Mouse (Mus musculus) adrenal gland, adult 18-20 months (tissue): Measurements from ENCODE around the gene Sec24b. TPM values are rescaled to one million over a fixed set of nuclear protein-coding genes. Genes with fewer than 3 reads are reported as not detected.

Experiments used
- DNase-seq, 2 experiments: peaks; one replicate each; pipeline ENCODE4 v3.0.0; 2021 to 2022; ENCODE audit warnings: low spot score in 2 of 2
- long read RNA-seq, 2 experiments: library from polyadenylated mRNA; stranded (forward); transcript quantifications; one replicate each; pipeline ENCODE4 v2.0.0; 2021
- total RNA-seq, 2 experiments: library from RNA; stranded (reverse); gene quantifications; 1 replicate in 1 of 2; 2 replicates in 1 of 2; pipeline ENCODE4 v1.2.3; 2021

Sec24b gene
- total RNA-seq, result 10 to 100 TPM; 58.3 to 70.0 TPM
- long read RNA-seq, experiment 1, full-length matches to known transcripts, result 8 of 22 reads
- long read RNA-seq, experiment 1, partial matches to known transcripts, result 8 of 22 reads
- long read RNA-seq, experiment 1, other reads (novel, unspliced or antisense), result 6 of 22 reads
- long read RNA-seq, experiment 2, partial matches to known transcripts, result 30 of 35 reads
- long read RNA-seq, experiment 2, other reads (novel, unspliced or antisense), result 5 of 35 reads

DNA sequence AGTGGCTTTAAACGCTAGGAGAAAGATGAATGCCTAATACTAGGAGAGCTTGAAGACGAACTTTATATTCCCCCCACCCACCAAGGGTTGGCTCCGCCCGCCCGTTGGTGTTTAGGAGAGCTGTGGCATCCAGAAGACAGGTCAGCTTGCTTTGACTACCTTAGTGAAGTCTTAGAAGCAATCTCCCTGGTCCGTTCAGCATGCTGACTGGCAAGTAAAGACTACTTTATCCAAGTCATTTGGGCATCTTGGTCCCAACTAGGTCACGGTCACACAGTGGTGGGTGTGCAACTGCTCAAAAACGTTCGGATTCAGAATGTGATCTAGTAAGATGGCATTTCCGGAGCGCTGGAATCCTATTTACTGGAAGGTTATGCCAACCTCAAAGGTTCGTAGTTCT, at the start of gene Sec24b:
TSS of gene Sec24b (minus strand) at position 273 of the 400 bp plus-strand sequence.
- peak; percentile 41 to 50 for DNase-seq

DNA sequence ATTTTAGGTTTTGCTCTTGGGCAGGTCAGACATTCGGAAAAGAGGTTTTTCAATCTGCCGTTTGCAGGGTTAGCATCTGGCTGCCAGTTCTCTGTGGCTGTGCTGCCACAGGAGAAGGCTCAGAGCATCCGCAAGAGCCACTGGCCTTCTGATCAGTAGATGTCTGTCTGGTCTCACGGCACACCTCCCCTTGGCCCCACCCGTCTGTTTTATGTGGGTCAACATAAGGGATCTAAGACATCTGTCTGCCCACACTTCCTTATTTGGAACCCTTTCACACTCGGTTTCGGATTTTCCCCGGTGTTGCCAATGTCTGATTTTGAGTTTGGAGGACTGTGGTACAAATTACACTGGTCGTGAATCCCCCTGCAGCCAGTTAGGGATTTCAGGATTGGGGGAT, 43.1 kb upstream of the Sec24b start:
- no peak for DNase-seq

DNA sequence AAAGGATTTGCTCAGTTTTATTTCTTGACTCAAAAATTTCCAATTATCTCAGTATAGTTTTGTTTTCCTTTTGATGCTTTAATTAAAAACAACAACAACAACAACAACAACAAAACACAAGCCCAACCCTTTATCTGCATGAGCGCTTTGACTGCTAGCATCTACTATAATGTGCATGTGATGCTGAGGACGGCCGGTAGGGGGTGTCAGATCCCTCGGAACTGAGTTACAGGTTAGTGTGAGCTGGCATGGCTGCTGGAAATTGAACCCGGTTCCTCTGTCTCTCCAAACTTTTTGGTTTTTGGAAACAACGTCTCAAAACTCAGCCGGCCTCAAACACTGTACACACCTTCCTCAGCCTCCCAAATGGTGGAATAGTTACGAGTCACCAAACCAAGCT, 42.1 kb upstream of the Sec24b start:
- peak in 1 of 2 experiments; percentile 26 for DNase-seq

DNA sequence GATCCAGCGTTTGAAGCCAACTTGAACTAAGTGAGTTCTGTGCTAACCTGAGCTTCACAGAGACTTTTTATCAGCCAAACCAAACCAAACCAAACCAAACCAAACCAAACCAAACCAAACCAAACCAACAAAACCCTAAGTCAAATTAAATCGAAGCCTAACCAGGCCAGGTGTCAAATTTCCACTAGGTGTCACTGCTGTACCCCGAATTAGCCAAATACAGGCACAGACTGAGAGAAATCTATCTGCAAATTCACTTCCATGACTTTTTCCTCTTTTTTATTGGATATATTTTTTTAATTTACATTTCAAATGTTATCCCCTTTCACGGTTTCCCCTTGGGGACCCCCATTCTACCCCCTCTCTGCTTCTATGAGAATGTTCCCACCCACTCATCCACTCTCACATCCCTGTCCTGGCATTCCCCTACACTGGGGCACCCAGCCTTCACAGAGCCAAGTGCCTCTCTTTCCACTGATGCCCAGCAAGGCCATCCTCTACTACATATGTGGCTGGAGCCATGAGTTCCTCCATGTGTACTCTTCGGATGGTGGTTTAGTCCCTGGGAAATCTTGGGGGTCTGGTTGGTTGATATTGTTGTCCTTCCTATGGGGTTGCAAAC, 33.9 kb upstream of the Sec24b start:
- DNase-seq, result peak in 1 of 2 experiments; percentile 26

DNA sequence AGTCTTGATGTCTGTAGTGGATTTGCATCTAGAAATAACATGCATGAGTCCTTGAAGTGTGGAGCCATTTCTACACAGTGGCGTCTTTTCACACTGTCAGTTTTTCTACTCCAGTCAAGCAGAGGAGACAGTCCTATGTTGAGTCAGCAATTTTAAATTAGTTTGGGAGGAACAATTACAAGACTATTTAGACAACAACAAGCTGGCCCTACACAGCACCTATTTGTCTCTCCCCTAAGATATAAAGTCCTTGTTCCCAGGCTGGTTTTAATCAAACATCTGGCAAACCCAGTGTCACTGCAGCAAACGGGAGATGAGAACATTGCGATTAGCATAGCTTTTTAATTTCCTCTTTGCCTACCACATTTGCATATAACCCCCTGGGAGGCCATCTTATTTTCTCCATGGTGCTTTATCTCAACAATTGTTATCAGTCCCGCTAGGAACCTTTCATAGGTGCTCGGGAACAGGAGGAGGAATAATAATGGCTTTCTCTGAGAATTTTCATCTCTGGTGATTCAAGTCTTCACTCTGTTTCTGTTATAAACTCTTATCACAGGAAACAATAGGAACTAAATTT, 32.9 kb upstream of the Sec24b start:
- DNase-seq, result no peak

DNA sequence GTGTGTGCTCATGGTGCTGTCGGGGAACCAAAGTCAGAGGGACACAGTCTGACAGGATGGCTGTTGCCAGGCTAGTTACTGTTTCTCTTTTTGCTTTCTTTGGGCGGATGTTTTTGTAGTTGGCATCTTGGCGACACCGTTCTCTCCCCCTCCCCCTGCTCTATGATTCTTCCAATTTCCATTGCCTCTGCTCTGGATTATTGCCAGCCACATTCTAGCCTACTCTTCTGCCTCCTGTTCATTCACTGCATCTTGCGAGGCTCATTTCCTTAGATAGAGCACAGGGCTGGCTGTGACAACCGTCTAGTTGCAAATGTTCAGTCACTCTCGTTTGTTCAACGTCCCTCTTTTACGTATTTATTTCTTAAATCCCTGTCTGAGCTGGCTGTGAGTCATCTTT, 29.1 kb upstream of the Sec24b start:
- DNase-seq, result no peak

DNA sequence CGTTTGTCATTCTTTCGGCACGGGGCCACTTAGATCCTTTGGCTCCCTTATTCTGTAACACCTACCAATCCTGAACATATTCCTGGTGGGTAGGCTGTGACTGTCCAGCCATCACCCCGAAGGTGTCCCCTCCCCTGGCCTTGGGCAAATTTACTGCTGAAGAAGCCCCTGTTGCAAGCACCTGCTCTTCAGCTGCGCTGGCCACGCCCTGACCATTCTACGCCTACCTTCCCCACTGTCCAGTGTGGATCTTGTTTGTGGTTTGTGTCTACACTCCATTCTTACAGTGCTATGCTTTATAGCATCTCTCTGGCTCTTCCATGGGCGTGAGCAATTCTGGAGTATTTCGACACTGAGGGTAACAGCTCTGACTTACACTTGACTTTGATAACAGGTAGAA, 27.3 kb upstream of the Sec24b start:
- no peak for DNase-seq

DNA sequence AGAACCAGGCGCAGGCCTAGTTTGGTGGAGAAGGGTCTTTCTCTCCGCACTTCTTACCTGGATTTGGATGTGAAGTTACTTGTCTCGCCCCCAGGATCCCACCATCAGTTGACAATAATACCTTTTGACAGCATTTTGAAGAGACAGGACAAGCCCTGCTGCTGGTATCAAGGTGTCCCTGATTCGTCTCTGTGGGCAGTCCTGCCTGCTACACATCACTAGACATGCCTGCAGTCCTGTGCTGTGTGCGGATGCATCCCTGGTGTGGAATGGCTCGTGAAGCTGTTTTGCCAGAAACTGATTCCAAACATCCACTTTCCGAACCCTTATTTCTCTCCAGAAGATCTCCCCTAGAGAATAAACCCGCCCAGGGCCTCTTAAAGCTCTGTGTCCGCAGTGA, 26.1 kb upstream of the Sec24b start:
- no peak for DNase-seq

DNA sequence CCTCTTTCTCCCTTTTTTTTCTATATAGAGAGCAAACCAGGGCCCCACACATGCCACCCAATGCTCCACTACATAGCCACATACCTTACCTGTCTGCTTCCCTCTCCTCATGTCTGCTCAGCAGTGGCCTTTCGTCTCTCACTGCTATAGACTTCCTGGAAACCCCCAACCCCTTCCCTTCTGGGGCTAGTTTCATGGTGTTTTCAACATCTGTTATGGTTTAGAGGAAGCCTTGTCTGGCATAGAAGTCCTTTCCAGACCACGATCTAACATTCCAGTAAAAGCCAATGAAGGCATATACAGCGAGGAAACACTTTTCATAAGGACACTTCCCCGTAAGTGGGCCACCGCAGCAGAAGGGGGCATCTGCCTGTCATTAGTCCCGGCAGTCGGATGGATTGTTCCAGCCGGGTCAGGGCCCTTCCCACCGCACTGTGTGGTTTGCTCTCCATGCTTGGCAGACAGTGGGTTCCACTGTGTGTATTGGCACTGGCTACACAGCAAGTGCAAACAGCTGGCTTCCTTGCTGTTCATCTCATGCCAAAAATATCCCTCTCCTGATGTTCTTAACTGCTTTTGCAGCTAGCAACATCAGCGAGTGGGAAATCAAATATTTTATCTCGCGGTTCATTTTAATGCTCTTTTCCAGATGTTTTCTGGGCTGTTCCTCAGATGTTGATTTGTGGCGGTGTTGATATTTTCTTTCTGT, 25.2 kb upstream of the Sec24b start:
- no peak for DNase-seq

DNA sequence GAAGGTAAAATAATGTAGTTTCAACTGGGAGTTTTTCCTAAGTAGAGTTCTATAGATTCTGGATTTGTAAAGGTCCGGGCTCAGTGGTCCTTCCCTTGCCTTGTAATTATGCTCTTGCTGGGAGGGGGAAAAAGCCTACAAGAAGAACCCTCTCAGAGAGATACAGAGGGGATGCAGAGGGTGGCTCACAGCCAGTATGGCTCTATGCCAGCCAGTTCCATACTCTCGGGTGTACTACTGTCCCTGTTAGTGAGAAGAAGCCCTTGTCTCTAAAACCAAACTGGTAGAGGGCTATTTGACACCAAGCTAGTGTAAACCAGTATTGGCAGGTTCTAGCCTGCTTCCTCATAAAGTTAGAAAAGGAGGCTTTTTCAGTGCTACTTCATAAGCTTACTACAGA, 22.0 kb upstream of the Sec24b start:
- no peak for DNase-seq

DNA sequence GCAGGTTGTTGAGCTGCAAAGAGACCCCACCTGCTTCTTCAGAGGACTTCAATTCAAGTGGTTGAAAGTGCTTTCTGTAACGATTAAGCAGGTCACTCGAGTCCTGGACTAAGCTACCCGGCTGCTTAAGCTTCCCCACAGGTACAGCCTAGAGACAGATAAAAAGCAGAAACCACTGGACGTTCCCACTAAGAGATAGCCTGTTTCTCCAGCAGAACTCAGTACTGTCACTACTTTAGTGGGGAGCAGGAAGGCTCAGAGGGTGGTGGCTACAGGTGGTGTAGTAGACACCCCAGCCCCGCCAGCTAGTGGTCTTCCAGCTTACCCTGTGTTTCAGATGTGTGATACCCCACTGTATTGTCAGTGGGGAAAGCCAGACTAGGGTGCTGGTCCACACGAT, 19.3 kb upstream of the Sec24b start:
- no peak for DNase-seq

DNA sequence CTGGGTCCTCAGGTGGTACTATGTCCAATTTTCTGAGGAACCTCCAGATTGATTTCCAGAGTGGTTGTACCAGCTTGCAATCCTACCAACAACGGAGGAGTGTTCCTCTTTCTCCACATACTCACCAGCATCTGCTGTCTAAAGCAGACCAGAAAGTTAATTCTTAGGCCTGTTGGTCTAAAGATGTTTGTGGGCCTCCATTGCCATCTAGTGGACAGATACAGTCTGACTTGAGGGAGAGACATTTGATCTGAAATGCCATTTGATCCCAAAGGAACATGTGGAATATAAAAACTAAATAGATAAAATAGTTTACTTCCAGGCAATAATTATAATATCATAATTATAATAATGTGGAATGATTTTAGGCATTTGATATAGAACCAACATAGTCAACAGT, 18.4 kb upstream of the Sec24b start:
- DNase-seq, result peak; percentile 46 to 50

DNA sequence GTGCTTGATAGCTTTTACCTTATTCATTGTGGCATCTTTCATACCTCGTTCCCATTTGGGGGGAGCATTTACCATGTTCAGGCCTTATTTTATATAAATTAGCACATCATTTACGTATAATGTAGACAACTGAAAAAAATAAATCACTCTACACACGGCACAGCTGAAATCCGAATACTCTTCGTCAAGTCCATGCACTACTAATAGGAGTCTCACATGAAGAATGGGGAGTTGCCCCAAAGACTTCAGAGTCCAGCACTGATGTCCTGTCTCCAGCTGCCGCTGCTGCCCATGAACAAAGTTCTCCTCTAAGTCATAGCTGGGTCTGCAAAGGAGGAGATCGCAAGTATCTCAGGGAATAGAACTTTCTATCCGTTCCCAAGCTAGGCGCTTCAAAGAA, 15.9 kb upstream of the Sec24b start:
- DNase-seq, result no peak

DNA sequence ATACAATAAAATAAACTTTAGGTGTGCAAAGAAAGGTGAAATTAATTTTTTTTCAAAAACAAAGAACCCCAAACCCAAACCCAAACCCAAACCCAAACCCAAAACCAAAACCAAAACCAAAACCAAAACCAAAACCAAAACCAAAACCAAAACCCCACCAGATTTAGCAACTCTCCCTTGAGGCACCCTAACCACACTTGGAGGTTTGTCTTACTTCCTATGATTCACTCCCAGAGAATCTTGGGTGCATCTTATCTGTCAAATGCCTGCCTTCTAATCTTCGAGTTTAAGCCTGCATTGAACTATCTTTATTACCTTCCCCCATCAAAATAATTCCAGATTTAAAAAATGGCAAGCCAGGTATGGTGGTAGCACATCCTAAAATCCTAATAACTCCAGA, 14.4 kb upstream of the Sec24b start:
- DNase-seq, result no peak

DNA sequence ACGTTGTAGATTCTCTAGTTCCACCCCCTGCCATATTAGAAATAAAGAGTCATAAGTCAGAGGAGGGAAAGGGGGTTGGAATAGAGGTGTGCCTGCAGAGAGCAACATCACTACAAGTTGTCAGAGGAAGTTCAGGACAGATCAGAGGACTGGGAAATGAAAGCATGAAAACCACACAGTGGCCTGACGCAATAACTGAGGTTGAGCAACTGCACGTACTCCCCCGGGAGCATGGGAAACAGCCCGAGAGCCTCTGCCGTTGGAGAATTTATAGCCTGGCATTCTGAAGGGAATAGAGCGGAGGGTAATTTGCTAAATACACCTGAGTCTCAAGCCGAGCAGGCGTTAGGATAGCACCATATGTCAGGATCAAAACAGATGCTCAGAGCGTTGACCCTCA, 11.7 kb upstream of the Sec24b start:
- peak in 1 of 2 experiments; percentile 37 for DNase-seq

DNA sequence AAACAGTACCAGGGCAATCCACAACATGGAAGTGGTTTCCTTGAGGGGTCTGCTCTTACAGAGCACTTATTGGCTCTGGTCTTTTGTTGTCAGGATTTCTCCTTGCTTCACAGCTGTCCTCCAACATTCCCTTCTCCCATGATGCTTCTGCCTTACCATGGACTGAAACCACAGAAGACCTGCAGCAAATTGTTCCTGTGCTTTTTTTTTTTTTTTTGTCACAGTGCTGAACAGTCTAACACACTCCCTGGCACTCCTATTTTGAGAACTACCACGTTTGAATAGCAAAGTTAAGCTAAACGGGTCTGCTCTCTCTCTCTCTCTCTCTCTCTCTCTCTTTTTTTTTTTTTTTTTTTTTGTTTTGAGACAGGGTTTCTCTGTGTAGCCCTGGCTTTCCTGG, 10.6 kb upstream of the Sec24b start:
- DNase-seq, result no peak

DNA sequence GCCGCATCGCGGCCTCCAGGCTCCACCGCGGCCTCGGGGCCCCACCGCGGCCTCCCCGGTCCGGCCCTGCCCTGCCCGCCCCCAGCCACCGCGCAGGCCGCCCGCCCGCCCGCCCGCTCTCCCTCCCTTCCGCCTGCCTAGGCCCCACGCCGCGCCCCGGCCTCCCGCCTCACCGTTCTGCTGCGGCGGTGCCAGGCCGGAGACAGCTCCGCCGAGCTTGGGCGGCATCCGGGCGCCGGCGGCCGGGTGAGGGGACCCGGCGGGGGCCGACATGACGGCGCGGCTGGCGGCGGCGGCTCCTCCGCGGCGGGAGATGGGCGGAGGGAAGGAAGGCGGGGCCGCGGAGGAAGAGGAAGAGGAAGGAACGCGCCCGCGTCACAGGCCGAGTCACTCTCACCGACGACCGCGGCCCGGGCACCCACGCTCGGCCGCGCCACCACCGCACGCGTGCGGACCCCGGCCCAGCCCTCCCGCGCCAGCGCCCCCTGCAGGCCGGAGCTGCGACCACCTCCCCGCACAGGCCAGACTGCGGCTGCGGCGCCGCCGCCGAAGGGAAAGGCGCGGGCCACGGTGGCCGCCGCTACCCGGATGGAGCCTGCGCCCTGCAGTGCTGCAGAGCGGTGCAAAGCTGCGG, 840 bp downstream of the Sec24b start:
- peak; percentile 82 to 86 for DNase-seq

DNA sequence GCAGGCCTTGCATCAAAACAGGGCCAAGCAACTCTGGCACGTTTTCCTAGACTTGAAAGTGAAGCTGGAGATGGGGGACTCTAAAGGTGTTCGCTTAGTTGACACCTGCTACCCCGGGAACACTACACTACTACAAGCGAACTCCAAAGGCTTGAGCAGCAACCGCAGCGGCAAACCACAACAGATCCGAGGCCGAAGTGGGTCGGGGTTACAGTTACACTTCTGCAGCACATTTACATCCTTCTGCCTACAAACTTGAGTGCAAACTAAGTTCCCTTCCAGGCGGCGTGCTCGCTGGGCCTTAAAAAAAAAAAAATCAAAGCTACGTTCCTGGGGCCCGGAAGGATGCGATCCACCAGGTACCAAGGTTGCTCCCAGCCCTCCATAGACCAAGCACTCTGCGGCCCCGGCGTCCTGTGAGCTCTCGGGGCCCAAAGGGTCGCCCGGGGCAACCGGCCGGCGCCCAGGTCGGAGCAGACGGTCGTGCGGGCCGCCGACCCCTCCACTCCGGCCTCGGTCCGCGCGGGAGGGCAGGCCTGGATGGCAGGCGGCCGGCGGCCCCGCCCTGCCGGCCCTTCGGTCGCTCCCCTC, 1.5 kb downstream of the Sec24b start:
- no peak for DNase-seq

DNA sequence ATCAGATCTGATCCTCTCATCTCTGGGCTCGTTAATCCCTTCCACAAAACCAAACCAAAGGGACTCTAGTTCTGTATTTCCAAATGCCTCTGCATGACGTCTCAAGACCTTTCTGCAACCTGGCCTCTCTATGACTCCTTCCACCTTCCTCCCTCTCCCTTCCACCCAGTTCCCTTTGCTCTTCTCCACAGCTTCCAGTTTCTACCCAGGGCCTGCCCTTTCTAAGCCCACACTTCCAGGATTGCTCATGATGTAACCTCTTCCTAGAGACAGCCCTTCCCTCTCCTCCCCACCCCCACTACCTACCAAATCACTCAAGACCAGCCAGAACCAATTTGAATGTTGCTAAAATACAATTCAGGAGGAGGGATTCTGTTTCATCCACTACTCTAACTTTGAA, 2.9 kb downstream of the Sec24b start:
- DNase-seq, result no peak

DNA sequence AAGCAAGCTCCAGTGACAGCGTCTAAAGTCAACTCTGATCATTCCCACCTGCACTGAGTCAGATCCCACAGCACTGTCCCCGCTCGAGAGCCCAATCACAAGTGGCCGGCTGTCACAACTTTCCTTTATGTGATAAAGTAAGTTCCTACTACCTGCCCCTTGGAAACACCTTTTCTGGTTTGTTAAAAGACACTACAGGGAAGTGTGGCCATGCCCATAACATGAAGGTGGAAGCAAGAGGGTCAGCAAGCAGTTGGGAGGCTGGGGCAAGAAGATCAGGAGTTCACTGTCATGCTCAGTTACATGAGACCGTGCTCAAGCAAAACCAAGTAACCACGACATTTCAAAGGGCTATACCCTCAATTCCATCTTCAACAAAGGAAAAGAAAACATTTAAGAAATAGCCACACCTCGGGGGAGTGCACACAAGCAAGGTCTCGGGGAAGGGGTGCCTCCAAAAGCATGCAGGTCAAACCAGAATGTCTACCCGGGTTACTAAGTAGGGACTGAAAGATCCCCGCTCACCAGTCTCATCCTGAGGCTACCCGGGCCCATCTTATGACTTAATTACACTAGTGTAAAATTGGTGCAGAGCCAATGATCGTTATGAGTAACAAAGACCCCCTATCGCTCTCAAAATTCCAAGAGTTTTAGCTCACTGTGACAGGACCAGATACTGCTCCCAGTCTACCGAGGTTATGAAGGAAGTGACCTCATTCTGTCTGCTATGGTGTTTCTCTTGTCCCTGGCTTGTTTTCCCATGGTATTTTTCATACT, 3.6 kb downstream of the Sec24b start:
- no peak for DNase-seq
